Mouse (Mus musculus) left cerebral cortex, postnatal 10 days (tissue): Measurements from ENCODE around the gene Ccdc124. TPM values are rescaled to one million over a fixed set of nuclear protein-coding genes. Genes with fewer than 3 reads are reported as not detected.

Experiments
- DNase-seq, 2 experiments: peaks; one replicate each; pipeline ENCODE4 v3.0.0; 2021 to 2022; ENCODE audit warnings: low spot score in 2 of 2, mixed read lengths in 1 of 2; ENCODE audit errors: extremely low spot score in 1 of 2
- intact Hi-C: fragments of 180-260 bp; cut with DNase I; formaldehyde crosslinking; loops from one replicate; pipeline ENCODE4 v1.15.1; 2025
- total RNA-seq, 2 experiments: library from RNA; stranded (reverse); gene quantifications; 2 replicates each; pipeline ENCODE4 v1.2.3; 2021

The Ccdc124 gene
- total RNA-seq, 2 experiments from 2014 or later, result 88.9 to 93.3 TPM

DNA sequence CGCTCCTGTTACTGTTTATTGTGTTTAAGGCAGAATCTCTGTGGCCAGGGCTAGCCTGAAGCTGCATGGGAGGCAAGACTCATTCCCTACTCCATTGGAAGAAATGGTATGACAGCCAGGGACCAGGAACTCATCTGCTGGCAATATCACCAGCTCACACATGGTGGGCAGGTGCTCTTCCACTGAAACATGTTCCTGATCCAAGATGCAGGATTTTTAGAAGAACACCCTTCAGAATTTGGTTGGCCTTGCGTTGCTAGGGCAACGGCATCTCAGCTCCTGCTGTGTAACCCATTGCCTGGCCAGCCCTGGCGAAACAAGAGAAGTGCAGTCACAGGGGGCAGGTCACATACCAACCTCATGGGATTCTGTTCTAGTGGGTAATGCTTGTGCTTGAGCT, 5.8 kb upstream of the Ccdc124 start:
- DNase-seq, result peak in 1 of 2 experiments; percentile 33
- intact Hi-C loops, result no loop called here

DNA sequence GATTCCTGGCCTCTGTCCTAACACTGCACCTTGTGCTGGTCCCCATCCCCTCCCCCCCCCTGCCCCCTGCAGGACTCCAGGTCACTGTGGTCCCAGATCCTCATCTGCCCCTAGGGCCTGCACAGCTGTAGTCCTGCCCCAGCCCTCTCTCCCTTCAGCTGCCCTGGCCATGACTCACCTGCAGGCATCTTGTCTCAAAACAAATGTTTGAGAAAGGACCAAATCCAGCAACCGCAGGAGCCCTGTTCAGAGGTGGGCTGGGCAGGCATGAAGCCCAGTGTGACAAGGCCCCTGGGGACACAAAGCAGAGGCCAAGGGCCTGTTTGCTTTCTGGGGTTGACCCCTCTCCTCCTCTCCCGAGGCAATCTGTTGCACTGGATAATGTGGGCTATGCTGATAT, 4.4 kb upstream of the Ccdc124 start:
- peak in 1 of 2 experiments; percentile 37 for DNase-seq
- intact Hi-C loops, result no loop called here

DNA sequence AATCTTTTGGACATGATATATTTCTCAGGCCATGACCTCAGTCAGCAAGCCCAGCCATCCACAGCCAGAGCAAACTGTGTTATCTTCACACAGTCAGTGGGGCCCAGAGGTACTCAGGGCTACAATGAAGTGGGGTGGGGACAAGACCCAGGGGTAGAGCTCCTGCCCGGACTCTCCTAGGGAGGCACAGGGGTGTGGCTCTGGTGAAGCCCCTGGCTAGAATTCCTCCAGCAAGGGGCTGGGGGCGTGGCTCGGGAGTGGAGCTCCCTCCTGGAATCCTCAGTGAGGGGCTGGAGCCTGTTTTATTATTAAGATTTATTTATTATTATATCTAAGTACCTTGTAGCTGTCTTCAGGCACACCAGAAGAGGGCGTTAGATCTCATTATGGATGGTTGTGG, 2.6 kb upstream of the Ccdc124 start:
- intact Hi-C loops, result no loop called here
- DNase-seq, result peak in 1 of 2 experiments; percentile 40

DNA sequence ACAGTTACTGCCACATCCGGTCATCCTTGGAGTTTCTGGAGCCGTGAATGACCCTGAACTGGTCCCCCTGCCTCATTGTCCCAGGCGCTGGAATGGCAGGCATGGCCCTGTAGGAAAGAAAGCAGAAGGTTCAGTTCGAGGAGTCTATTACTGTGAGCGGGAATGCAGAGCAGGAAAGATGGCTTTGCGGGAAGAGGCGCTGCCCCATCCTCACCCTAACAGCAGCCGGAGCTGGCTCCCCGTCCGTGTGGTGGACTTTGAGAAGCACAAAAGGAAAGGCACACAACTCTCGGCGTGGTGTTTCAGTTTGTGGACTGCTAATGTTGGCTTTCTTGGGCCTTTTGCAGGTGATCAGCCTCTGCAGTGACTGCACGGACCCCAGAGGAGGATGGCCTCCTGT, 706 bp upstream of the Ccdc124 start:
- intact Hi-C loops, result no loop called here
- peak in 1 of 2 experiments; percentile 18 for DNase-seq

DNA sequence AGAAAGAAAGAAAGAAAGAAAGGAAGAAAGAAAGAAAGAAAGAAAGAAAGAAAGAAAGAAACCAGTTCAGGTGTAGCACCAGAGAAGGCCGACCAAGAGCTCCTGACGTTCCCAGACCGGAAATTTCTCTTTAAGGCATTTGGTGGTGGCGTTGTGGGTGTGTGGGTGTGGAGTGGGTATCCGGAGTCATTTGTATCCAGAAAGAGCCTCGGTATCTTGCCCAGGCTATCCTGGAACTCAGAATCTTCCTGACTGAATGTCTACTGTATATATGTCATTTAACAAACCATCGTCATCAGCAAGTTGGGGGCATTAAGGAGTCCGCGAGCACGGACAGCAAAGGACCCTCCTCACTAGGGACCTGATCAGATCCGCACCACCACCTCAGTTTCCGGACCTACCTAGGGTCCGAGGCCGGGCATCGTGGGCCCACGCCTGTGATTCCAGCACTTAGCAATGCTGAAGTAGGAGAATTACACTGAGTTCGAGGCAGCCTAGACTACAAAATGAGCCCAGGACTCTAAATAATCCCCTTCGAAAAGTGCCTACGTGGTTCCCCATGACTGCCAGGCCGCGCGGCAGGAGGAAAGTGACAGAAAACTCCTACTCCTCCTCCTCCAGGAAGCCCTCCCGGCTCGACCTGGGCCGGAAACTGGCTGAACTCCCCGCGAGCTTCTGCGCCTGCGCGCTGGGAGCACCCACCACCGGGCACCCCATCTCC, 932 bp downstream of the Ccdc124 start:
- DNase-seq, result peak in 1 of 2 experiments; percentile 30
- intact Hi-C loops, result no loop called here

DNA sequence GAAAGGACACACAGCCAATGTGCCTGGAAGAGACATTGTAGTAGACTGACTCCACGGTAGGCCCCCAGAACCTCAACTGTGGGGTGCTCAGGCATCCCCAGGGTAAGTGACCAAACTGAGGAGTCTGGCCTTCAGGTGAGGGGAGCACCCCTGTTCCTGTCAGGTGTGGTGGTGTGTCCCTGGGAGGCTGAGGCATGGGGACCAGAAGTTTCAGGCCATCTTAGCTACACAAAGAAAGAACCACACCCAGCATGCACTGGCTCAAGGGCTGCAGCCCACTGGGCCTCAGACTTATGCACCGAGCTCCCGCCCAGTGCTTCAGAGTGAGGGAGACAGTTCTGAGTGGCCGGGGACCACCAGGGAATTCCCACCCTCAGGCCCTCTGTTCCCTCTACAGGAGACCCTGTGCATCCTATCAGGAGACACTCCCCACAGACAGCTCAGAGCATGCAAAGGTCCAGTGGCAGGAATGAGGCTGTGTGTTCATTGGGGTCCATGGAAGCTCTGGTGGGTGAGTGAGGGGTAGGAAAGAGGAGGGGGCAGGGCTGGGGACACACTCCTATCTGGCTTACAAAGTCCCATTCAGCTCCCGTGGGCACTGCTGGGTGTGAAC, 2.4 kb downstream of the Ccdc124 start:
- peak in 1 of 2 experiments; percentile 26 for DNase-seq
- intact Hi-C loops, result no loop called here

DNA sequence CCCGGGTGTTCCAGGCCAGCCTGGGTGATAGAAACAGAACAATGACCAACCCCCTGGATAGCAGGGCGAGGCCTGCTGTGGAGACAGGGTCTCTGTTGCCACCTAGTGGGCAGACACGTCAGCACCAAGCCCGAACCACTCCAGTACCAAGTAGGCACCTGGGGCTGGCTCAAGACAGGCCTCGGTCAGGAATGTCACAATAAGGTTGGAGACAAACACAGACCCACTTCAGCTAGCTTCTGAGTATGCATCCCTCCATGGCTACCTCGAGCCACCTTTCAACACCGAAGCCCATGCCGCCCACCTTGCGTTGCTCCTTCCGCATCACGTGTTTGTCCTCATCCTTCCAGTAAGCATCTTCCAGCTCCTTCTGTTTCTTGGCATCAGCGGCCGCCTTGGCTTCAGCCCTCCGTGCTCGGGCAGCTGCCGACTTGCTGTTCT, 4.1 kb downstream of the Ccdc124 start:
- intact Hi-C loops, result loop anchor here (2.0 kb wide), 1 partner anchor 25 kb away; no protein-coding TSS in a partner anchor

DNA sequence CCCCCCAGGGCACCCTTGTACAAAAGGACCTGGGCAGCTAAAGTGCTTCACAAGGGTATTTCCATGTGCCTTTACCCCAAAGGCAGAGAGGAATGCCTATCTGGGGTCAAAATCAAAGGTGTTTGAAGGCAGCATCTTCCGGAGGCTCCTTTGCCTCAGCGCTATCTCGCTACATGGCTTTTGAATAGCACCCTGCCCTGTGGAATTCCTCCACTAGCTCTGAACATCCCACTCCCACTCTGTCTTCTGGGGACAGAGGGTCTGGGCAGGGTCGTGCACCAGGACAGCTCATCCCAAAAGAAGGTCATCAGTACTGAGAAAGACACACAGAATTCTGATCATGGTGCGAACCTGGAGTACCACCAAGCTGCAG, 4.5 kb downstream of the Ccdc124 start:
- intact Hi-C loops, result loop anchor here (2.0 kb wide), 1 partner anchor 24 kb away; no protein-coding TSS in a partner anchor
- no peak for DNase-seq

More for the DNA sequence above, 4.1 kb downstream of the Ccdc124 start:
- peak; percentile 72 to 86 for DNase-seq

DNA sequence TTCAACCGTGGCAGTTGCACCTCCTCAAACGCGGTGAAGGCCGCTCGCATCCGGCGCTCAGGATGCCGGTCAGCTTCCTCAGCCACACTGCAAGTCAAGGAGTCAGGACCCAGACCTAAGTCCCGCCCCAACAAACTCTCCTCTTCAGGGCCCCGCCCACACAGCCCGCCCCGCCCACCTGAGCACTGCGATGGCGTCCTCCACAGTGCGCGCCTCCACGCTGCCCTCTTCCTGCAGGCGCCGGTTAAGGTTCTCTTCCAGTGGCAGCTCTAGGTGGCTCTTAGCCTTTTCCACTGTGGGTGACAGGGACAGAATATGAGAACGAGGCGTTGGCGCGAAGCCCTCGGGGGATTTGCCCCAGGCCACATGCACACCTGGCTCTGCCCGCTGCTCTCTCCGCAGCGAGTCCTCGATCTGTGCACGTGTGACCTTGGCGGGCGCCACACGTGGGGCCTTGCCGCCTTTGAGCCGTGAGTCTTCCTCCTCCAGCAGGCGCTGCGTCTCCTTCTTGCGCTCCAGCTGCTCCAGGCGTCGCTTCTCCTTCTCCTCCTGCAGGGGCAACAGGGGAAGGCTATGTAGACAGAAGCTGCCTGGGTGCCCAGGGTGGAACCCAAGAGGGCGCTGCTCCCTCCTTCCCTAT, 5.1 kb downstream of the Ccdc124 start:
- intact Hi-C loops, result loop anchor here (2.0 kb wide), 1 partner anchor 24 kb away; no protein-coding TSS in a partner anchor
- peak in 1 of 2 experiments; percentile 62 for DNase-seq

DNA sequence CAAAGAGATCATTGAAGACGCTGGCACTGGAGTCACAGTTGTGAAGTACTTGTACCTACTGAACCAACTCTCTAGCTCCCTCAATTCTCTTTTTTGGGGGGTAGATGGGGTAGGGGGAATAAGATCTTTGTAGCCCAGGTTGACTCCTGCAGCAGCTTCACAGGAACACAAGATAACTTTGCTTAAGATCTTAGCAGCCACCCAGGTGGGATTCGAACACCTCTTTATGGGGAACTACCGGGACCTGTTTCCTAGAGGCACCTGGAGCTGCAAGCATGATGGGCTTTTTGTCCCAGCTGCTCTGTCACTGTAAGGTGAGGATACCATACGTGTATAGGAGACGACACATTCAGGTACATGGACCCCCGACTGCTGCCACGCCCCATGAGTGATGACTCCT, 7.2 kb downstream of the Ccdc124 start:
- DNase-seq, result peak in 1 of 2 experiments; percentile 22
- intact Hi-C loops, result no loop called here

DNA sequence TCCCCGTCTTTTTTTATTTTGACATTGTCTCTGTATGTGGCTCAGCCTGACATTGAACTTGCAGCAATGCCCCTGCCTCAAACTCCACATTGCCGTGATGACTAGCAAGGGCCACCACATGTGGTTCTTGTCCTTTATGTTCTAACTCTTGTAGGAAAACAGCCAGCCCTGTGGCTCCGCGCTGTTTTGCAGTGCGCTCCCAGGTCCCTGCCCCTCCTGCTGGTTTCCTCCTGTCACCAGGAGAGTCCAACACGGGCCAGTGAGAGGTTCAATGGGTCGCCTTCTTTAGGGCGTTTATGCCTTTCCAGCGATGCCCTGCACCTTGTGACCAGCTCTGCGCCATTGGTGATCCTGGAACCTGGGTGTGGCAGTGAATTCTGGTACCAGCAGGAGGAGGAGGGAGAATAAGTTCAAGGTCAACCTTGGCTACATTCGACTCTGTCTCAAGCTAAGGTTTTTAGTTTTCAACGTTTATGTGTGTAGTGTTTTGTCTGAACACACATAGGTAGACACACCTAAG, 7.7 kb downstream of the Ccdc124 start:
- no peak for DNase-seq

DNA sequence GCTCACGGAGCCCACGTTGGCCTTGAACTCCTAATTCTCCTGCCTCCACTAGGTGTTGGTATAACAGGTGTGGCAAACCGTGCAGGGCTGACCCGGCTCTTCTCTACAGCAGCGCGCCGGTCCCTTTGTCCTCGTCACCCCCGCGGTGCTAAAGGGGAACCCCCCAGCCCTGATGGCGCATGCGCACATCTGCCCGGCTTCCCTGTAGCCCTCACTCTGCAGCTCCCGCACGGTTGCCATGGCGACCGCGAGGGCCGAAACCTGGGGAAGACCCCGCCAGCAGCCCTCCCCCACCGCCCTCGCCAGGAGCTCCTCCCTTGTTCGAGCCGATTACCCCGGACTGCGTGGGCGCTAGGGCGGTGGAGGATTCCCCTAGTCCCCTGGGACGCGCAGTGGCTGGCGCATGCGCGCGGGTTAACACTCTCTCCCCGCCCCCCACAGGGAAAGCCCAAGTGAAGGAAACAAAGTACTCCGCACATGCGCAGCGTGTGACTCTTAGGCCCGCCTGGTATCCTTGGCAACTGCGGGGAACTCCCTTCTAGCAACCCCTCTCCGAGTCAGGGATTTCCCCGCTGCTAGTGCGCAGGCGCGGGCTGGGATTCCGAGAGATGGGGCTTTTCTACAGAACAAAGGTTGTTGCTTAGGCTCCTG, 8.3 kb downstream of the Ccdc124 start:
- intact Hi-C loops, result no loop called here
- DNase-seq, result peak; percentile 99

More for the DNA sequence above, 7.7 kb downstream of the Ccdc124 start:
- intact Hi-C loops, result no loop called here

DNA sequence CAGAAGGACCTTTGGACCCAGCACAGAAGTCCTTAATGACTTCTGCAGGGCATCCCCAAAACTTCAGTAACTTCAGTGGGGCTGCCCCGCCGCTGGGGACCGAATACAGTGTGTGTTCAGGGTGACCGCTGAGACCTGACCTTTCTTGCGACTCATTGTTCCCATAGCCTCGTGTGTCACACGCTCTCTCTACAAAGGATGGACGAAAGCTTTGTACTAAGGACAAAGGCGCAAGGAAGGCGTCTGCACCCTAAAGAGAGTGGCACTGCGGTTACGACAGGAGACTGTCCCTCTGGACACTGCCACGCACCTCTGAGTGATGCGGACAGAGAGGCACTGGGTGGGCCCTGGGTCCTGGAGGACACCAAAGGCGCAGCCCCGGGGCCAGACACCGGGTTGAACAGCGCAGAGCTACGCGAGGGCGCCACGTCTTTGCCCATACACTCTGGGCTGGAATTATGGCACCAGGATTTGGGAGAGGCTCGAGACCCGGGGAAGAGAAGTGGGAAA, 9.0 kb downstream of the Ccdc124 start:
- peak in 1 of 2 experiments; percentile 60 for DNase-seq
- intact Hi-C loops, result no loop called here

DNA sequence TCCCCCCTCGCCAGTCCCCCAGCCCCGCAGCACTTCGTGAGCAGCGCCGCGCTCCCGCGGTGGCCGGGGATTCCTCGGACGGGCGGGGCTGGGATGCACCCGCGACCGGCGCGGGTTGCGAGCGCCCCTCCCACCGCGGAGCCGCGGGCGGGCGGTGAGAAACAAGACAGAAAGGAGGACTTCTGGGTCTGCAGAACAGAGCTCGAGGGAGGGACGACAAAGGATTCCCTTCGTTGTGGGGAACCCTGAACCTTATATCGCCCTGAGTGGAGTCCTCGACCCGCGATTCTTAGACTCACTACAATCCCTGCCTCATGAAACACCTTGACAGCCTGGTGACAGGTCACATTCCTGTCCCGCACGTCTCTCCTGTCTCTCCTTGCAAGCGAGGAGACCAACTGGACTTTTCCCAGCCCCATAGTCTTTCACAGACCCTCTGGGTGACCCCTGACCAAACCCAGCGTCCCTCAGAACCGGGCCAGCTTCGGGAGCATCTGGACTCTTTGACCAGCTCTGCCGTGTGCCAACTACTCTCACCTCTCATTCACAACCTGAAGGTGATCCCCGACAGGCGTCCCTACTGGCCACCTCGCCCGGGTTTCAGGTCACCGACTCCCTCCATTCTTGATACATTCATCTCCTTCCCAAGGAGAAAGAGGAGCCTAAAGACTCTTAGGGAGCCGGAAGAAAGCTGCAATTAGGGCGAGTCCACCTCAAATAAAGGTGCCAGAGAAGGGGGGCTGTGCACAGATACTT, 9.6 kb downstream of the Ccdc124 start:
- intact Hi-C loops, result no loop called here
- DNase-seq, result peak in 1 of 2 experiments; percentile 64

DNA sequence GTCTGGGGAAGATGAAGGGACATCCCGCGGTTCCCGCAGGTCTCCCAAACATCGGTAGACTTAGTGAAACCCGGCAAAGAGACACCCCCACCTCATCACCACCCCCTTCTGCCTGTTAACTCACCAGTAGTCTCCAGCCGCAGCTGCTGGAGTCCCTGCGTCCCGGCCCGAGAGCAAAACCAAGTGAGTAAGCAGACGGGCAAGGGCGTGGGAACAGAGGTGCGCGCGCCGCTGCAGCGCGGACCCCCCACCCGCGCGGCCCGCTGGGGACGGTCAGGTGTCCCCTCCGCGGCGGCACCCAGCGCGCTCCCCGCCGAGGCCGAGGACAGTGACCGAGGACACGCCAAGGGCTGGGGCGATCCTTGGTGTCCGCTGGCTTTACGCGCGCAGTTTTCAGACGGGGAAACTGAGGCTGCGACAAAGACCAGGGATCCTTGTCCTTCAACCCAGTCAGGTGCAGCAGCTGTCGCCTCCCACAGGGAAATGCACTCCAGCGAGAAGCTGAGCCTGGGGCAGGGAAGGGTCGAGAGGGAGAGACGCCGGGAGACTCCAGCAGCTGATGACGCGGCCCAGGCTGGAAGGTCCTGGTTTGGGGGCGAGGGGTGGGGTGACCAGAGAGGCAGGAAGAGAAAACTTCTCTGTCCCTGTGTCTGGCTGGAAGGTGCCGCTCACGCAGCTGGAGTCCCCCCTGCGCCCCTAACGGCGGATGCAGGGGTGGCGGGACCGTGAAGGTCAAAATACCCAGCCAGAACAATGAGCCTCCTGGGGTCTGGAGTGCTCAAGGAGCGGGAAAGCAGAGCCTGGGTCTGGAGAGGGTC, 10.7 kb downstream of the Ccdc124 start, which contains the start of gene Kcnn1:
Gene Kcnn1 (minus strand): TSS at position 435 of the 818 bp plus-strand sequence.
- intact Hi-C loops, result no loop called here
- peak in 1 of 2 experiments; percentile 57 for DNase-seq

DNA sequence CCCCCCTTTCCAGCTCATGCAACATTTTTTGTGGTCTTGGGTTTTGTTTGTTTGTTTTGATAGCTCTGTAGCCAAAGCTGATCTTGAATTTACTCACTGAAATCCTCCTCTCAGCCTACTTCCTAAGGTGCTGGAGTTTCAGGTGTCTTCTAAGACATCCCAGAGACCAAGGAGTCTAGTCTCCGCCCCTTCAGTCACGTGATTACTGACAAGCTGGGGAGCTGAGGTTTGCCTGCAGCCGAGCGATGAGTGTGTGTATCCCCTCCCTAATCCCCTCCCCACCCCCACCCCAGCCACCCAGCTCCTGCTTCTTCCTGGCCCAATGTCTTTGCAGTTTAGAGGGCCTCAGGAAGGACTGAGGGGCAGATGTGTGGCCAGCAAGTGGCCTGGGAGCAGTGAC, 16.2 kb downstream of the Ccdc124 start:
- peak in 1 of 2 experiments; percentile 45 for DNase-seq
- intact Hi-C loops, result no loop called here

DNA sequence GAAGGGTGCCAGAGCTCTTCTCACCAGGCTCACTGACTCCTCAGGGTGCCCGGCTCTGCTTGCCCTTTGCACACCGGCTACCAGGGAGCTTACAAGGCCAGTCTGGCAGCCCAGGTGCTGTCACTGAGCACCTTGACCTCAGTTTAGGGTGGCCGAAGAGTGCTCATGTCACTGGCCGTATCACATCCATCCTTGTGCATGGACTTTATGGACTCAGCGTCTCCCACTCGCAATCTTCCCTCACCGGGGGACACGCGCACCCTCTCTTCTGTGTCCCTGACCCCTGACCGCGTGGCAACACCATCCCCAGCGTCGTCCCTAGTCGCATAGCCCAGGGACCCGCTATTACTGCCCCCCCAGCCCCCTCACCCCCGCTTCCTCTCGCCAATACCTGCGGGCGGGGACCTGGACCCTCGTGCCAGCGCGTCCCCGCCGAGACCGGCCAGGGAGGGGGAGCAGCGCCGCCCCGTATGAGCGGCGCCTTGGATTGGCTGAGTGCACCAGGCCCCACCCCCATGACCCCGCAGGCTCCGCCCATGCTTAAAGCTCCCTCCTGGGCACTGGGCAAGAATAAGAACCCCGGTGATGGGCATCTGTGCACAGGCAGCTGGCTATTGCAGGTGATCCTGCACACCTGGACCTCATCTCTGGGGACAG, 17.1 kb downstream of the Ccdc124 start:
- peak in 1 of 2 experiments; percentile 88 for DNase-seq
- intact Hi-C loops, result no loop called here
